Mouse (Mus musculus) gastrocnemius, postnatal 14 days (tissue): Measurements from ENCODE around the gene Nav1. TPM values are rescaled to one million over a fixed set of nuclear protein-coding genes. Genes with fewer than 3 reads are reported as not detected.

Source experiments
- DNase-seq: peaks from one replicate; pipeline ENCODE4 v3.0.0; 2021; ENCODE audit warnings: mixed read lengths
- intact Hi-C: fragments of 180-260 bp; cut with DNase I; formaldehyde crosslinking; loops from one replicate; pipeline ENCODE4 v1.15.1; 2025; ENCODE audit warnings: low total_unique reads
- total RNA-seq, 2 experiments: library from RNA; stranded (reverse); gene quantifications; 2 replicates each; pipeline ENCODE4 v1.2.3; 2021

The Nav1 gene
- total RNA-seq, 2 experiments from 2014 or later = 13.6 to 15.6 TPM

DNA sequence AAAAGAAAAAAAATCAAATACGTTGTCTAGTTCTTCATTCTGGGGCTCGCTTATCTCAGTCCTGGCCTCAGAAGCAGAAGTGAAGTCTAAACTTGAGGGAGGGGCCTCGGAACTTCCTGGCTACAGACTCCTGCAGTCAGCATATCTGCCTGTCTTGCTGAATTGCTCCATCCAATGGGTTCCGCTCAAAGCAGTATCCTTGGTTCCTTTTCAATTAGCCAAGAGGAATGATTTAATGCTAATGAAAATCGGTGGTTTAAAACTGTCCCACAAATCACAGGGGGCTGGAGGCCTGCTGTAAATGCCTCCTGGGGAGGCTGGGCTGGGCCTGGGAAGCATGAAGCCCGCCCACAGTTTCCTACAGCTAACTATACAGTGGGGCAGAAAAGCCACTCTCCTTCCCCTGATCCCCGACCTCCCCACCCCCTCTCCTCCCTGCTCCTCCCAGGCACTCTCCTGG is 12.9 kb upstream of the Nav1 start:
- intact Hi-C loops = no loop called here
- DNase-seq = no peak

DNA sequence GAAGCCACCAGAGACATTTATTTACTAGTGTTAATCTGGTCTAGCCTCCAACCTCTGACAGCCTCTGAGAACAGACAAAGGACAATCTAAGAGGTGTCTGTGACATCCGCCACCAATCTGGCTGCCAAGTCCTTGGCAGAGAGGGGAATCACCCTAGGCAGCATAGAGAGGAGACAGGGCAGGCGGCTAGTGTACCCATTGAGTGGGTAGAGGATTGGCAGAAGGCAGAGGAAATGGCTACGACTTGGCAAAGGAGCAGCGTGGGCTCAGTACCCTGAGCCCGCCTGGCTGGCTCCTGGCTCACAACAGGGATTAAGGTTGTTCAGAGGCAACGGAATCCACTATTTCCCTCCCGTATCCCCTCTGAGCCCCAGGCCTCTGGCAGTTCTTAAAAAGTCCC is 12.0 kb upstream of the Nav1 start:
- intact Hi-C loops = no loop called here
- no peak for DNase-seq

- DNase-seq = no peak
- intact Hi-C loops = no loop called here
Measured at GRCm38 (mm10) chr1:135617344-135617743, 10.2 kb upstream of the Nav1 start.

GRCm38 (mm10) chr1:135615715-135616641 is 8.9 kb upstream of the Nav1 start:
- intact Hi-C loops = no loop called here
- DNase-seq = peak; percentile 83

- intact Hi-C loops = no loop called here
- no peak for DNase-seq
Measured at GRCm38 (mm10) chr1:135609621-135610020, 2.5 kb upstream of the Nav1 start.

DNA sequence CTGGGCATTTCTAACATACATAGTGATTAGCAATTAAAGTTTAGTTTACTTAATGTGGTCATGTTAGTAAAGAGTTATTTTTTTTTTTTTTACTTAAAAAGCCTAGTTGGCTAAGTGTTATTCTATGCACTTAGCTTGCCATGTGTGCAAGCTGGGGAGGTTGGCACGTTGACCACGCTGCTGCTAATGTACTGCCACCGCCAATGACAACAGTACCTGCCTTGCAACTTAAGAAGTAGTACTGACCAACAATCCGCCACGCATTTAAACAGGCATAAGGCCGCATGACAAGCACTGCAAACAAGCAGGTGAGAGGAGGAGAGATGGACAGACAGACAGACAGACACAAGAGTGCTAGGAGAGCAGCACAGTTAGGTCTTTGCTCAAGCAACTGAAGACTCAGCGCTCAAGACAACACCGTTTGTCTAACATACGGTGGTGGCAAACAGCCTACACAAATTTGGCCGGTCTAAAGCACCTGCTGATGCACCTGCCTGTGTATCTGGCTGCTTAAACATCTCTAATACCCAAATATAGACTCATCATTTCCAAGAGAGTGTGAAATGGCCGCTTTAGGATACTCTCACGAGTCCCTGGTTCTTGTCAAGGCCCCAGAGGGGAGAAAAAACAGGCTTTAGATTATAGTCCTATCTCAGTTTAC is 610 bp downstream of the Nav1 start:
- intact Hi-C loops = no loop called here
- no peak for DNase-seq

- intact Hi-C loops = no loop called here
- DNase-seq = no peak
Measured at GRCm38 (mm10) chr1:135605530-135605929, 1.6 kb downstream of the Nav1 start.

GRCm38 (mm10) chr1:135604361-135605052 is 2.6 kb downstream of the Nav1 start:
- intact Hi-C loops = no loop called here
- DNase-seq = no peak

GRCm38 (mm10) chr1:135603121-135603870 is 3.8 kb downstream of the Nav1 start:
- intact Hi-C loops = no loop called here
- DNase-seq = no peak

GRCm38 (mm10) chr1:135600023-135601005 is 6.8 kb downstream of the Nav1 start:
- intact Hi-C loops = no loop called here
- DNase-seq = no peak

GRCm38 (mm10) chr1:135598251-135598879 is 8.7 kb downstream of the Nav1 start:
- DNase-seq = no peak
- intact Hi-C loops = no loop called here

GRCm38 (mm10) chr1:135594279-135594903 is 12.7 kb downstream of the Nav1 start:
- intact Hi-C loops = no loop called here
- no peak for DNase-seq

DNA sequence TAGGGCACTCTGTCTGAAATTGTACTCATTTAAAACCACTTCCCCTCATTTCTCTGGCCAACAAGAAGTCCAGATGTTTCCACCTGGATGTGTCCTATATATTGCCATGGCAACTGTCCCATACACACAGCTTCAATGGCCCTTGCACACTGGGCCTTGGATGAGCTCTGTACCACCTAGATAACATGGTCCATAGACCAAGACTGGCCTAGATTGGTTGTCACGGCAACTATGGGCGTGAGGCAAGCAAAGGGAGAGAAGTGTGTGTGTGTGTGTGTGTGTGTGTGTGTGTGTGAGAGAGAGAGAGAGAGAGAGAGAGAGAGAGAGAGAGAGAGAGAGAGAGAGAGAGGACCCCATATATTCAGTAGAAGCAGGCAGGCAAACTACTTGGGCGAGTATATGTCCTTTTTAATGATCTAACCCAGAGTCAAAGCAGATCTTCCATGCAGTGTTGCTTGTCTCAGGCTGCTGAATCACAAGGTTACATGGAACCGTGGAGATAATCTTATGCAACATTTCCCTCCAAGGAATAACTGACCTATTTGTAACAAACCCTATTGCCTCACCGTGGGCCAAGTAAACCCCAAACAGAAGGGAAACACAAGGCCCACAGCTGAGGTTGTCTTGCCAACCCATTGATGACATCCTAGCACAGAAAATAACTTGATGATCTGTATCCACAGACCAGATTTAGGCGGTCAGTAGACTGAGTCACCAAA is 13.4 kb downstream of the Nav1 start:
- intact Hi-C loops = no loop called here
- no peak for DNase-seq

DNA sequence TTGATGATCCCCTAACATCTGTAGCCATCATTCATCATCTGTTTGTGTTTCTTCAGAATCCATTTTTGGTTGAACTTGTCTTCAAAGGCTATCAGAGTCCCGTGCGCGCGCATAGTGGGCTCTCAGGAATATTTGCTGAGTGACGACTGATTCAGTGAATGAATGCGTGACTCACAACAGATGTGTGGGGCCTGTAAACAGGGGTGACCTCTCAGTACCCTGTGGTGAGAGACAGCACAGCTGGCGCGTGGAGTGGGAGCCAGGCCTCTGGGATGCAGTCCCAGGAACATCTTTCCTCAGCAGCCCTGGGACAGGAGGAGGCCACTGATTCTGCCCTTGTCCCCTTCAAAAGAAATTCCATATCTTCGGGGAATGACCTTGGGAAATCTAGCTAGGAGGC is 16.3 kb downstream of the Nav1 start:
- intact Hi-C loops = no loop called here
- DNase-seq = peak; percentile 60

DNA sequence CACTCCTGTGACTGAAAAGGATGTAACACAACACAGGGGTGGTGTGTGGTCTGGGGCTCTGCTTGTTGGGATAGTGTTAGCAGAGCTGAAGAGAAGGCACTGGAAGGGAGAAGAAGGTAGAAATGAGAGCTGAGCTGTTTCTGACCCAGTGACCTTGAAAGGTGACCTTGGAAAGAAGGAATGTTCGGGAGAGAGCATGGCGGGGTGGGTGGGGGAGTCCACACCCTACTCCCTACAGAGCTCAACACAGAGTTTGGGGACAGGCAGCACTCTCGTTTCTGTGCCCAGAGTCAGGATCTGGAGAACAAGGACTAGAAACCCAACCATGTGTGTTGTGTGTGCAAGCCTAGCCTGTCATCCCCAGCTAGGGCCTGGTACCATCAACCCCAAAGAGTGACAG is 18.1 kb downstream of the Nav1 start:
- intact Hi-C loops = no loop called here

GRCm38 (mm10) chr1:135586903-135587302 is 20.2 kb downstream of the Nav1 start:
- intact Hi-C loops = no loop called here
- no peak for DNase-seq

More for the DNA sequence above, 18.1 kb downstream of the Nav1 start:
- no peak for DNase-seq

DNA sequence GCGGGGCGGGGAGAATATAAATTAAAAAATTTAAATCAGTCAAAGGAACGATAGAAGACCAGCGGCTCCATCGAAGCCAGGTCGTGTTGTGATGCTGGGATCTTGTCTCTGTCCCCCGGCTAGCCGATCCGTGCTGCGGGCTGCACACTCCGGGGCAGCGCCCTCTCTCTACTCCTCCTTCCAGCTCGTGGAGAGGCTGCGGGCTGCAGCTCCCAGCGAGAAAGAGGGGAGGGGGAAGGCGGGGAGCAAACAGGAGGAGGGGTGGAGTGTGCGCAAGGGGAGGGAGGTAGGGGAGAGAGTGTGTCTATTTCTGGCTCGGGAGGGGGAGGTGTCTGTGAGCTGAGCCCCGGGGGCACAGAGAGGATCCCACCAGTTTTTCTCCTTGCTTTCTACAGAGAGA is 21.5 kb downstream of the Nav1 start:
- intact Hi-C loops = no loop called here
- DNase-seq = peak; percentile 50
